Mouse (Mus musculus) v-Abl transformed pro-B cells (cell line): ENCODE measurements around the gene Tm4sf20.

Experiments used
- in situ Hi-C, 2 experiments: fragments of 400-800 bp; cut with MboI; formaldehyde crosslinking; loops; one replicate each; pipeline ENCODE4 v1.15.1; 2025; ENCODE audit not compliant: unreplicated experiment in 2 of 2

The Tm4sf20 gene

DNA sequence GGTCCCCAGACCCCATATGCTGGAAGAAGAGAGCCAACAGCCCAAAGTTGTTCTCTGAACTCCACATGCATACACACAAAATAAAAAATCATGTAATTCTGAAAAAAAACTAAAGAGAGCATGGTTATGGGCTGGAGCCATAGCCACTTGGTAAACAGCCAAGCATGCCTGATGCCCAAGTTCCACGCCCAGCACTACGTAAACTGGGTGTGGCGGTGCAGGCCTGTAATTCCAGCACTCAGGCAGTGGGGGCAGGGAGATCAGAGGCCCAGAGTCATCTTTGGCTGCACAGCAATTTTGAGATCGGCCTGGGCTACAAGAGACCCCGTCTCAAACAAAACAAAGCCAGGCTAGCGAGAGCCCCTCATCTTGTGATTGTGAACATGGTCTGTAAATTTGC, 17.3 kb upstream of the Tm4sf20 start:
- in situ Hi-C loops = loop anchor here (10.0 to 25.0 kb wide), 6 partner anchors 223 to 1677 kb away; no protein-coding TSS in a partner anchor

DNA sequence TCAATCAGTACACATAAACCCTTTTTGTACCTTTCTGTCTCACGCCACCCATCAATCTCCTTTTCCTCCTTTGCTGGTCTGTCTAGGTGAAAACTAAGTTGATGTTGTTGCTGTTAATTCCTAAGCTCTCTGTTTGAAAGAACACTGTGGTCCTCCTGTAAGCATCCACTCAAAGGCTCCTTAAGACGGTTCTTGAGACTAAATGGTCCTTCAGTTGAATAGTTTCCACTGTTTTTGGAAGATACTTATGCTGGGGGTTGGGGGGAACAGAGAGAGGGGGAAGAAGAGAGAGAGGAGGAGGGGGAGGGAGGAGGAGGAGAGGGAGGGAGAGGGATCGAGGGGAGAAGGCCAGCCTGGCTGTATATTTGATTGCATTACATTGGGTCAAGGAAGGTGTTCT, 15.3 kb upstream of the Tm4sf20 start:
- in situ Hi-C loops = loop anchor here (10.0 to 25.0 kb wide), 6 partner anchors 221 to 1679 kb away; no protein-coding TSS in a partner anchor

DNA sequence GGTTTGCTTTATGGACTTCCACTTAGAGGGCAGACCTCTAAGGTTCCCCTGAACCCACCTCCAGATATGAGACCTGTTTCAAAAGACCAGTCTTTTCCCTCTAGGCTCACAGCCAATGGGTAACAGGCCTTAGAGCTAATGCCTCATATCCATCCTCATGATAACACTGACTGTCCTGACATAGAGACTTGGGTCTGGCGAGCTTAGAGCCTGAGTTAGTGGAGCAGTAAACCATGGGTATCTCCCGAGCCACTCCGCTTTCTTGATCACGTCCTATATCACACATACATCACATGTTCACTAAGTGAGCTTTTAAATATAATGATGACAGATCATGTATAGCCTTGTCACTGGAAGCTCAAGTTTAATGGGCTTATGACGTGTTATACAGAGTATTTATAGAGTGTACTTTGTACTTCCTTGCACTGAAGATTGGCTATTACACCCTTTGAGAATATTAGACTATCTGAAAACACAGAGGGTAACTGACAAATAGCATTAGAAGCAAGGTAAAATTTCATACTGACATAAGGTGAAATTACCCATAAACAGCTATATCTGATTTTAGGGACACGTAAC, 11.2 kb upstream of the Tm4sf20 start:
- in situ Hi-C loops = loop anchor here (25.0 kb wide), 4 partner anchors 217 to 1683 kb away; no protein-coding TSS in a partner anchor

DNA sequence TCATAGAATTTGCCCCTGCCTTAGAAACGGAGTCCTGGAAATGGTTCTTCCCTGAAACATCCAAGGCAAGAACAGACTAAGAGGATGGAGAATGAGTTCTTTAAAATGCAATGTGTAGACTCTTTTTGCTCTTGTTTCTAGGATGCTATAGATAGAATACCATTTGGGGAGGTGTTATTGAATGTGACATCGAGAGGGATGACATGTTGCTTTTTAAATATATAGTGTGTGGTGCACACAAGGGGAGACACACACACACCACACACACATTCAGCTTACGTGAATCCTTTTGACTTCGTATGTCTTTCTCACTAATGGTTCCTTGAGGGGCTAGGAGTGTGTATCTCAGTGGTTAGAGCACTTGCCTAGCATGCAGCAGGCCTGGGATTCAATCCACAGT, 7.0 kb upstream of the Tm4sf20 start:
- in situ Hi-C loops = loop anchor here (25.0 kb wide), 4 partner anchors 213 to 1687 kb away; no protein-coding TSS in a partner anchor

DNA sequence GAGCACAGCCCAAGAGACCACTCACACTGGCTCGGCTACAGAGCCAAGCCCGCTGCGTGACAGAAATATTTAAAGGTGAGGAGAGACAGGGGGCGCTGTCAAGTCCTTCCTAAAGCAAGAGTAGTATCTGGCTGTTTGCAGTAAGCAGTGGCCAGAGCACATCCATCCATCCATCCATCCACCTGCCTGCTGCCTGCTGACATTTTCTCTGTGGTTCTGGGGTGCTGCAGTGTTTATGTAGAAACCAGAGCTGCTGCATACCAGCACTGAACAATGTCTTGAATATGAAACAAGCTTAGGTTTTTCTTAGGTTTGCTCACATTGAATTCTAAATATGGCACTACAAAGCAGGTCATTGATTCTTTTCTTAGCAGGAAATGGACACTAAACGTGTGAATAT, 4.9 kb upstream of the Tm4sf20 start:
- in situ Hi-C loops = no loop called here

DNA sequence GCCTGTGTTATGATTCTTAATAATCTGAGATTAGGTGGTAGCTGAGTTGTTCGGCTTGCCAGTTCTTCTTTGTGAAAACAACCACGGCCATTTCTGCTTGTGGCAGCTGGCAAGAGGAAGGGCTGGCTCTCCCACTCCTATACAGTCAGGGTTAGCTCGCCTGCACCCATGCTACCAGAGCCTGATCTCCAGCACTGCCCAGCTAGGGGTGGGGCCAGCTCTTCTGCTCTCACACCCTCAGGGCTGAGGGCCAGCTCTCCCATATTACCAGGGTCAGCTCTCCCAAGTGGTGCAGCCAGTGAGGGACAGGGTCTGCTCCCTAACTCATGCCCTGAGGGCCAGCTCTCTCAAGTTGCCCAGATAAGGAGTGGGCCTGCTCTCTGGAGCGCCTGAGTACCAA, 4.2 kb upstream of the Tm4sf20 start:
- in situ Hi-C loops = no loop called here

DNA sequence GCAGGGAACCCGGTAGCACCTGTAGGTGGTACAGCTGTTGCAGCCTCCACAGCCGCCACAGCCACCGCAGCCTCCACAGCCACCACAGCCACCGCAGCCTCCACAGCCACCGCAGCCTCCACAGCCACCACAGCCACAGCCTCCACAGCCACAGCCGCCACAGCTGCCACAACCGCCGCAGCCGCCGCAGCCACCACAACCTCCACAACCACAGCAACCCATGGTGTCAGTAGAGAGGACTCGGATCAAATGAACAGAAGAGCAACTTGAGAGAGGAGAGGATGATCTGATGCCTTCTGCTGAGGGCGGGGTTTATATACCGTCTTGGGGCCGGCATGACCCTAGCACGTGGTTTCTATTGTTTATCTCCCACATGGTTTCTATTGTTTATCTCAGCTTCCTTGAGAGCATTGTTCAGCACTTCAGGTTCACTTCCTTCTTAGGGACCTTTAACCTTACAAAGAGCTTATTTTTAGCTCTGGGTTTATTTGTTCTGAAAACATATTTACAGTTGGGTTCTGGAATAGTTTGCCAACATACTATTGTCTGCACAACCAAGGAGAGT, 2.8 kb upstream of the Tm4sf20 start, which contains the start of gene Gm47791:
TSS of gene Gm47791 (minus strand) at position 222 of the 565 bp plus-strand sequence.
- in situ Hi-C loops = no loop called here

DNA sequence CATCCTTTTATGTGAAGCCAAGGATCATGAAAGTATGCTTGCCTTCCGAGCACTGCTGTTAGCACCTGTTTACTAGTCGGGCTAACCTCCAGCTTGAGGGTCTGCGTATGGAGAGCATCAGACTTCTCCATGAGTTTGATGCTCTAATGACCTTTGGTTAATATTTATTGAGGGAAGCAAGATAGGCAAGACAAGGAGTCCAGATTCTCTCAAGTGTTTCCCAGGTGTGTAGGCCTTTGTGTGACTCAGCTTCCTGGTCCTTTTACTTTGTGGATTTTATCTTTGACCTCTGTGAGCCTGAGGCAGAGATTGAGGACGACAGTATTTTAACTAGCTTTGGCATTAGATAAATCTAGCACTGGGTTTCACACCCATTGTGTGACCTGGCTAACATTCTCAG, 1.6 kb downstream of the Tm4sf20 start:
- in situ Hi-C loops = no loop called here

DNA sequence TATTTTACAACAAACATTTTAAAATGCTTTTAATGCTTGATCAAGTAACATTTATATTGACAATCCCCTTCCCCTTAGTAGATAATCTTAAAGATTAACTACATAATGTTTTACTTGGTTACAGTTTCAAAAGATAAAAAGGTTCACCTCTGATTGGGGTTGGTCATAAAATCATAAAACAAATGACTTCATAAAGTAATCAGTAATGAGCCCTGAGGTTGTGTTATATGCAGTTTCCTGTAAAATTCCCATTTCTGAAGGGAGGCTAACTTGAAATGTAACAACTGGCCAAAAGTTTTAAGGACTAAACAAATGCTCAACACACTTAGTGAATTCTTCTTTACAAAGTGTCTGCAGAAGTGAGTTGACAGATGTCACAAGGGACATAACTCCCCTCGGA, 2.0 kb downstream of the Tm4sf20 start:
- in situ Hi-C loops = no loop called here

DNA sequence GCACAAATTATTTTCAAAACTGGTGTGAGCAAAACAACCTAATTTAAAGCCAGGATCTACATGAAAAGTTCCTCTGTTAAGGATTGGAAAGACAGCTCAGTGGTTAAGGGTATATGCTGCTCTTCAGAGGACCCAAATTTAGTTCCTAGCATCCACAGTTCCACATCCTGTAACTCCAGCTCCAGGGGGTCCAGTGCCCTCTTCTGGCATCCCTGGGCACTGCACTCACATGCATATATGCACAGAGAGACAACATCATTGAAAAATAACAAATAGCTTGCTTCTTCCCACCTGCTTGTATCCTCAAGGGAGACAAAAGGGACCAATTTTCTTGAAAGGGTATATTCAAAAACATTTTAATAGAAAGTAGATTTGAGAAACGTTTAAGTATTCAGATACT, 6.0 kb downstream of the Tm4sf20 start:
- in situ Hi-C loops = no loop called here

DNA sequence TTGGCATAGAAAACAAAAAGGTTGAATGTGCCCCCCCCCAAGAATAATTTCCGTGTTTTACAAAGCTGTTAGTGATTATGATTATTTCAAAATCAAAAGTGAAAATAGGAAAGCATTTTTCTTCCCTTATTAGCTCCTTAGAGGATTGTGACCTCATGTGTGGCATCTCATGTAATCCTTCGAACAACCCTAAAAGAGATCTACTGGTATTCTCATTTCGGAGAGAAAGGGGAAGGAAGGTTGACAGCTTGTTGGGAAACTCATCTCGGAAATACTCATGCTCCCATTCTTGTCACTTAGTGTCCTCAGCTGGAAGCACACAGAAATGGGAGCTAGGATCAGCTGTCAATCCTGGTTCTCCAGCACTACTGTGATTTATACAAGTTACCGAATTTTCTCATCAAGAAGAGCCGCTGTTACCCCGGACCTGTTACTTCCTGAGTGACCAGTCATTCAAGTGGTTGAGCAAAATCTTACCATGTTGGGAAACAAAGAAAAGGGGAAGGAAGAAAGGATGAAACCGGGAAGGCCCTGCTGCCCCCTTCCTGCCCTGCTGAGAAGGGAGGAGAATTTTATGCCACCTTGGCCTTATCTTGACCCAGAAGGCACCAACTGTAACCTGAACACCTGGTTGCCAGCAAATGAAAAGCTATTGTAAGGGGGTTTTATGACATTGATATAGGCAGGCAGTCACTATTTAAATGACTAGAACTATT, 6.6 kb downstream of the Tm4sf20 start:
- in situ Hi-C loops = no loop called here

DNA sequence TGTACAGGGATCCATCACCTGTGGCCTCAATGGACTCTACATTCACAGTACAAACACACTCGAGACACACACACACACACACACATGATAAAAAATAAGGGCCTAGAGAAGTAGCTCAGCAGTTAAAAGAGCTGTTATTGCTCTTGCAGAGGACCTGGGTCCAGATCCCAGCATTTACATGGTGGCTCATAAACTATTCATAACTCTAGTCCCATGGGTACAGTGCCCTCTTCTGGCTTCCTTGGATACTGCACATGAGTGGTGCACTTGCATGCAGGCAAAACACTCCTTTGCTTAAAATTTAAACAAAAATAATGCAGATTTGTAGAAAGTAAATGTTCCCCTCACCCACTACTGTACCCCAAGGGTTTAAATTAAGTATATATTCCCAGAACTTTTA, 8.7 kb downstream of the Tm4sf20 start:
- in situ Hi-C loops = loop anchor here in 1 of 2 experiments (10.0 kb wide), 1 partner anchor 1445 kb away; no protein-coding TSS in a partner anchor

DNA sequence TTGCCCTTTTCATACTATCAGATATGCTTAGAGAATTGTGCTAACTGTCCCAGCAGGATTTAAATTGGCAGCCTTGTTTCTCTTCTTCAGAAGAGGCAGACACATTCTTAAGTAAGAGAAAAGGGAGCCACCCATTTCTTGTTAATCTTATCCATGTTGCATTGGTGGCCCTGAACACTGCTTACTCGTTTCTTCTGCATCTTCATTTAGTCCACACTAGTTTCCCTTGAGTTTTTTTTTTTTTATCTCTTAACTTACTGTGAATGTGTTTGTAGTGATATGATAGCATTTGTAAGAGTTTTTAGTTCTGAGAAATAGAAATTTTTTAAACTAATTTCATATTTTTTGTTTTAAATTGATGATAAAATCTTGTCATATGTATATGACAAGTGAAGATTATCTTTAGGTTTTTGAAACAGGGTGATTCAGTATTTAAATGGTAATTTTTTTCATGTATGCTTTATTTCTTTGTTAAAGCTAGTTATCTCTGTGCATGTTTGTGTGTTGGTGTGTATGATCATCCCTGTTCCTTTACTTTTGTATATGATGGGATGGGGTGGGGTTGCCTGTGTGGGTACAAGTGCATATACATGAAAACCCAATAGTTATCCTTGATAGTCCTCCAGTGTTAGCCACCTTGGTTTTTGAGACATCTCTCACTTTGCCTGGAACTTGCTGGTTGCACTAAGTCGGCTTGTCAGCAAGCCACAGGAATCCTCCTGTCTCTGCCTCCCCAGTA, 20.4 kb downstream of the Tm4sf20 start:
- in situ Hi-C loops = loop anchor here in 1 of 2 experiments (25.0 kb wide), 3 partner anchors 436 to 1989 kb away; partner anchors contain the start of gene Rhbdd1

DNA sequence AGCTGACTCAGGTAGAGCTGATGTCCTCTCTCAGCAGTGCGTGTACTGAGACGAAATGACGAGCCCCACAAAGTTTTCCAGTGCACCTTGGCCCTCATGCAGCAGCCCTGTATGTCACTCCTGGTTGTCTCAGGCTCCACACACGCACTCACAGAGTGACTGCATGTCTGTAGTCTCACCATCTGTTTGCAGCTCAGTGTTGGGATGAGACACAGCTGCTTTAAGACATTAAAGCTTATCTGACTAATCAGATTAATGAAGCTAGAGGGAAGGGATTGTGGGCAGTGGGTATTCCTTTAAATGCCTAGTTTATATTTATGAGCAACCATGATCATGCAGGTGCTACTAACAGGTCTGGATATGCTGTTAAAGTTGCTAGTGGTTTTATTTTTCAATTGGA, 21.9 kb downstream of the Tm4sf20 start:
- in situ Hi-C loops = loop anchor here in 1 of 2 experiments (25.0 kb wide), 3 partner anchors 434 to 1991 kb away; partner anchors contain the start of gene Rhbdd1

DNA sequence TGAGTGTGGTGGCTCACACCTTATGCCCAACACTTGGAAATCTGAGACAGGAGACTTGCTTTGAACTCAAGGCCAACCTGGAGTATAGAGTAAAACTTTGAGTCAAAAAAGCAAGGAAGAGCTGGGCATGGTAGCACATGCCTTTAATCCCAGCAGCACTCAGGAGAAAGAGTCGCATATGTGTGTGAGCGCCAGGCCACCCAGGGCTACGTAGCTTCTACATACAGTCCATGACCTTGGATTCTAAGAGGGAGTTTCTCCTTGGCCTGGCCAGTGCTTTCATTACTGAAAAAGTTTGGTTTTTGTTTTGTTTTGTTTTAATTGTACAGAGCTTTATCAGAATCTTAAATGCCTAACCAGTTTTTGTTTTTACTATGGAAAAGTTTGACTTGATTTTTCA, 24.3 kb downstream of the Tm4sf20 start:
- in situ Hi-C loops = loop anchor here in 1 of 2 experiments (25.0 kb wide), 3 partner anchors 432 to 1993 kb away; partner anchors contain the start of gene Rhbdd1

DNA sequence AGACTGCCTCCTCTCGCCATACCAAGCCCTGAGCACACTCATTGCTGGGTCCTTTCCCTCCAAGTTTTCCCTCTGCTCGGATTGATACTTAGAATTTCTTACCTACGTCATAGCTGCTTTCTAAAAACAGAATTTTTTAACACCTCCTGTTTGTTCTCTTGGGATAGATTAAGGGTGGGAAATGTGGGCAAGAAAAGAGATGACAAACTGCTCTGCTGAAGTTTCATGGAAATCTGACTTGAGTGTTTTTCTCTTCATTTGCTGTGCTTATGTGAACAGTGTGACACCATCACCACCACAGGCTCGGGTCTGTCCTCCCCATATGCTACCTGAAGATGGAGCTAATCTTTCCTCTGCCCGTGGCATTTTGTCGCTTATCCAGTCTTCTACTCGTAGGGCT, 26.7 kb downstream of the Tm4sf20 start:
- in situ Hi-C loops = loop anchor here in 1 of 2 experiments (25.0 kb wide), 3 partner anchors 429 to 1996 kb away; partner anchors contain the start of gene Rhbdd1

DNA sequence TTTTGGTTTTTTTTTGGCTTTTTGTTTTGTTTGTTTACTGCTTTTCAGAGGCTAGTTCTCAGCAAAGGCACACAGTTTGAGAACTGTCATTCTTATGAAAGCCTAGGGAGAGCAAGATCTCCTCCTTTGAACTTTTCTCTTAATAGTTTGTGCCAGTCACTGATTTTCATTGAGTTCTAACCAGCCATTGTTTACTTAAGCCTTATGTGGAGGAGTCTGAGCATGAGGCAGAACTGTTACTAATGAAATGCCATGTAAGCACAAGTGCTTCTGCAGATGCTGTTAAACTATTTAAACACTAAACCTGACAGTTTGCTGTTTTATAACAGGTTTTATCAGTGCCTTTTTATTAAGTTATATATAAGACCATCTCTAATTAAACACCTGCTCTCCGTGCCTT, 30.2 kb downstream of the Tm4sf20 start:
- in situ Hi-C loops = loop anchor here in 1 of 2 experiments (25.0 kb wide), 3 partner anchors 426 to 1999 kb away; partner anchors contain the start of gene Rhbdd1

DNA sequence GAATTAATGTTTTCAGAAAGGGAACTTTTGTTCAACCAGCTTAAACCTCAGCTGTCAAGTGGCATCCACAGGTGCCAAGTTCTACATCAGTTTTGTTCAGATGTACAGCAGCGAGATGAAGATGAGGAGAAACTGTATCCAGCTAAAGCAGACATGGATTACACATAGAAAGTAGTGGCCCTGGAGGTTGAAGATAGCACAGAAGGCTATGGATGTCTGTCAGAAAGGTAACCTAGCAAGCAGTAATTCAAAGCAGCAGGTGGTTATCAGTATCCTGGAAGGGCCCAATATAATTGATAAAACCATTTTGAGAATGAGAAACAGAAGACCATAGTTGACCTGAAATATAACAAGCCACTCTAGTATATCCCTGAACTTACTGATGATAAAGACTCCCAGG, 34.9 kb downstream of the Tm4sf20 start:
- in situ Hi-C loops = loop anchor here in 1 of 2 experiments (25.0 kb wide), 3 partner anchors 421 to 2004 kb away; partner anchors contain the start of gene Rhbdd1

DNA sequence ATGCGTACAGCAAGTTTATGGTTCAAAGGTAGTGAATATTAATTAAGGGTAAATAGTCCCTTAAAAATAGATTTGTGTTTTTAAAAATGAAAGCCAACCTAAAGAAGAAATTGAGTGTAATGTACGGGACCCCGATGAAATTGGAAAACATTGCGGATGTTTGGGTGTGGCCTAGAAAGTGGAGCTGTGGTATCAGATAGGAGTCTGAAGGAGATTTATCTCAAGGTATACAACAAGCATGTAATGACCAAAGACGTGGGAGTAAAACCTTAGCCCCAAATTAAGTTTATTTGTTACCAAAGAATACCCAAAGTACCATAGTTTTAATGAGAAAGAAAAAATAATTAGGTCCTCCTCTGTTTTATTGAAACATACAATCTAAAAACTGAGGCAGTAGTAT, 41.8 kb downstream of the Tm4sf20 start:
- in situ Hi-C loops = loop anchor here in 1 of 2 experiments (25.0 kb wide), 3 partner anchors 414 to 2011 kb away; partner anchors contain the start of gene Rhbdd1

DNA sequence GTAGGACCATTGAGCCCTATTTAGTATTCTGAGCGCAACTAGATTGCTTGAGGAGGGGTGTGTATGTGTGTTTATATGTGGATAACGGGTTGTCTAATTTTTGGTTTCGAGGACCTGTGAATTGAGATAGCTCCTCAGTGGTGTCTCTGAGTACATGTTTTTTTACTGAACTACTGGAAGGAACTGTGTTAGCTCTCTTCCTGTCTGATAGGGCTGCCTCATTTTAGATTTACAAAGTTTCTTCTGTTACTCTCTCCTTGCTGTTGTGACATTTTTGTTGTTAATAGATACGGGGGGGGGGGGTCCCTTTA, 42.4 kb downstream of the Tm4sf20 start:
- in situ Hi-C loops = loop anchor here in 1 of 2 experiments (25.0 kb wide), 3 partner anchors 414 to 2011 kb away; partner anchors contain the start of gene Rhbdd1
